Mouse (Mus musculus) embryo, embryonic 11 days (tissue): Measurements from ENCODE around the gene Olfr456.
"Not testable (repeated sequence)": the region's sequence is repeated elsewhere in the genome, so short reads cannot be mapped to it uniquely, and the experiment has no call there.

Experiments
- DNase-seq: peaks from one replicate; pipeline ENCODE4 v3.0.0-alpha.2; 2015

The Olfr456 gene

DNA sequence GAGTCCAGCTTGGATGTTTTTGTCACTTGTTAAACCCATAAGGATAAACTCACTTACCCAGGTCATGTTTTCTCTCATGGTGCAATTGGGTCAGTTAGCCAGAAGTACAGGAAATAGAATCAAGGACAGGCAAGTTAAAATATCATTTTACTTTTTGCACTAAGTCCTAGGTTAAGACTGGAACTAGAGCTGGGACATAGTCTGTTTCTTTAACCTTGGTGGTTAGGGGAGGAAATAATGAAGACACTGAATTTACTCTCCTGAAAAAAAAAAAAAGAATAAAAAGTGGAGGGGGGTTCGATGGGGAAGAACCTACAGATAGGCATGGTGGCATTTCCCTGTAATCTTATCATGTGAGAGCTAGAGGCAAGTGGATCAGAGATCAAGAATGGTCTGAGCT, at the start of gene Olfr456:
Gene Olfr456, minus strand, starts transcription at position 101 of the 400 bp plus-strand sequence.
- DNase-seq: no peak

DNA sequence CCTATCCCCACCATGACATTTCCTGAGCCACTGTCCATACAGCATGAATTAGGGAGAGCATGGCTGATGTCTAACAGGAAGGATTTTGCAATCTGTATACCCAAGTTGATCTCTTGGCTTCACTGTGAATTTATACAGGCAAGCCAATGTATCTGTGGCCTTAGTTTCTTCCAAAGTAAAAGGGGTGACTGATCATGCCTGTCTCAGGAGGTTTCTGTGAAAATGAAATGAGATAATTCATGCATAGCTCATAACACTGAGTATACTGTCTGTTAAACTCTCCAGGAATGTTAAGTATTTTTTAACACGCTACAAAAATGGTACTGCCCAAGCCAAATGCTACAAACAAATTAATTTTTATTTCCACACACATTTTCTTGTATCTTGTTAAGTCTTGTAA, 26.4 kb upstream of the Olfr456 start:
- no peak for DNase-seq

DNA sequence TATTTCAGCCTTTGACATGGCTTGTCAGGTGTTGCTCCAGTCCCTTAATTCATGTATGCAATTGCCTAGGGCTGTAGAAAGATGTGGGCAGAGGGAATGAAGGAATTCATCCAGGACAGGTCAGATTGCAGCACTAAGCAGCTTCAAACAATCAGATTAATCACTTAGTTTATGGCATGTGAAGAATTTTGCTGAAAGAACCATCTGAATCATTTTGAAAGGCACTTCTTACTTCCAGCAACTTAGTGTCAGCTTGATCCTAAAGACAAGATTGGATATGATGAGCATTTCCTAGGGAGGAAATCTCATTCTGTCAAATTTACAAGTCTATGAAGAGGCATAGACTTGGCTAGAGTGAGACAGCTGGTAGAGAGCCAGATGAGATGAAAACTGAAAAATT, 22.3 kb upstream of the Olfr456 start:
- no peak for DNase-seq

DNA sequence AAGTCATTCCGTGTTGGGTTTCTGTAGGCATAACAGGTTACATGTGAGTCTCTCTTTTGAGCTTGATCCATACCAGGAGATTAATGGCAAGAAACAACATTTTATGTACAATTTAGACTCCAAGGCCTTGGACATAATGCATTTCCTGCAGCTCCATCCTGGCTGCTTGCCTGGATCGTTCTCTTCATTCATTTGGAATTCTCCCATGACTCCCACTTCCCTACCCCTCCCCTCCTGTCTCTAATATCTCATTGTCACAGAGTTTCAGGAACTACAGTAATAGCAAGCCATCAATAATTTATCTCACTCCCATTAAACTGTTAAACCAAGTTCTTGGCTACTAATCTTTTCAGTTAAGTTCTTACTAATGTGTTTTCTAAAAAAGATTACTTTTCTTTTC, 16.5 kb upstream of the Olfr456 start:
- DNase-seq: no peak

DNA sequence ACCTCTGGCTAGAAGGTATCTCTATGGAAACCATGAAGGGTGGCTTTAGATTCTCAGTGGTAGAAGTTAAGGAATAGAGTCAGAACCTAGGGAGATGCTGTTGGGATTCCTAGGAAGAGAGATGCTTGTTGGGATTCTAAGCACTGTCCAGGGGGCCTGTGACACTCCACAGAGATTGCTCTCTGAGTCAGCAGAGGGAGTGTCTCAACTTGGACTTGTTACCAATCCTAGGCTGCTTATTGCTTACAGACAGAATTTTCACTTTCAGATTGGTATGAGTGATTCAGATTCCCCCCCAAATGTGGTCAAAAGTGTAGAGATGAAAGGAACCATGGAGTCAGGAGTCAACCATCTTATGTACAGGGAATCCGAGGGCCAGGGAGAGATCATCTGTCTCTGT, 2.7 kb upstream of the Olfr456 start:
- DNase-seq: no peak

DNA sequence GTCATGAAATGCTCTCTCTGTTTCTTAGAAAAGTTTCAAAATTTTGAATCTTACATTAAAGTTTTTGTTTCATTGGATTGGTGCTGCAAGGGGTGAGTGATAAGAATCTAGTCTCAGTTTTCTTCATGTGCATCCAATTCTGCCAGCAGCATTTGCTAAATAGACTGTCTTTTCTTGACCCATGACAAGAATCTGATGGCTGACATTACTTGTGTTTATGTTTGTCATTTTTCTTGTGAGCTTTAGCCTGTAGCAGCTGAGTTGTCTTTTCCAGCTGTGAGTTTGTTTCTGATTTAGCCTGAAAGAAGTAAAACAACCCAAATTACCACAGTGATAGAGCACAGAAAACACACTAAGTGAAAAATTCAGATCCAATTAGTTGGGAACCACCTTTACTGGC, 2.4 kb downstream of the Olfr456 start:
- DNase-seq: no peak

DNA sequence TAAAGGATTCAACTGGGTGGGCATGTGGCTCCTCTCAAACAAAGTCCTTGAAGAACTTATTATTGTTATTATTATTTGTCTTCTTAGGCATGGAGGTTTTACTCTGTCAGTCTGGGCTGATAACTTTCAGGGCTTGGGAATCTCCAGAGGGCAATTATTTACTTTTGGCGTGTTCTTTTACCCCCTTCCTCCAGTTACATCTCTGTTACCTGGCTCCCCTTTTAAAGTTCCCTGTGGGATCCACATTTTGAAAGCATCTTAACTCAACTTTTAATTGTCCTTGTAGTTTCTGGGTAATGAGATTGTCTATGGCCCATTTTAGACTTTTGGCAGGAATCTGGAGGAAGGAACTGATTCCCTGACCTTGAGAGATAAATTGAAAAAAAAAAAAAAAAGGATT, 10.8 kb downstream of the Olfr456 start, which contains the start of gene Olfr457:
Gene Olfr457, minus strand, starts transcription at position 101 of the 400 bp plus-strand sequence.
- no peak for DNase-seq

DNA sequence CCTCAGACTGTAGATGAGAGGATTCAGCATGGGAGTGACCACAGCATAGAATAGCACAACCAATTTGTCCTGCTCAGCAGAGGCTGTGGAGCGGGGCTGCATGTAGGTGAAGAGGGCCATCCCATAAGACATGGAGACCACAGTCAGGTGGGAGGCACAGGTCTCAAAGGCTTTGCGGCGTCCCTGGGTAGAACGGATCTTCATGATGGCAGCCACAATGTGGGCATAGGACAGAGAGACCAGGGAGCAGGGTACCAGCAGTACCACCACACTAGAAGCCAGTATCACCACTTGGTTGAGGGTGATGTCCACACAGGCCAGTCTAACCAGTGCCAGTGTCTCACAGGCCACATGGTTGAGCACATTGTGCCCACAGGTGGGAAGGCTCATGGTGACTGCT, 15.7 kb downstream of the Olfr456 start:
- not testable (repeated sequence) for DNase-seq

DNA sequence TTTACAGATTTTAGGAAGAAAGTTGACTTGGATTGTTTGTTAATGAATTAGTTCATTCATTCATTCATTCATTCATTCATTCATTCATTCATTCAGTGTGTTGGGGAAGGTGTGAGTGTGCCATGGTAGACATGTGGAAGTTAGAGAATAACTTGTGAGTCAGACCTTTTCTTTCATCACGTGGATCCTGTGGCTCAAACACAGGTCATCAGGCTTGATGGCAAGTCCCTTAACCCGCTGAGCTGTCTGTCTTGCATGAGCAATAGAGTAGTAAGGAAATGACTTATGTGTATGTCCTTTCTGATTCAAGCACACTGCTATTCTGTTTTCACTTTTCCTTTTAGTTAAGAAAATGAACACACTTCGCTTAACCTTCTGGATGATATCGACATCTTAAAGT, 16.5 kb downstream of the Olfr456 start:
- DNase-seq: no peak

DNA sequence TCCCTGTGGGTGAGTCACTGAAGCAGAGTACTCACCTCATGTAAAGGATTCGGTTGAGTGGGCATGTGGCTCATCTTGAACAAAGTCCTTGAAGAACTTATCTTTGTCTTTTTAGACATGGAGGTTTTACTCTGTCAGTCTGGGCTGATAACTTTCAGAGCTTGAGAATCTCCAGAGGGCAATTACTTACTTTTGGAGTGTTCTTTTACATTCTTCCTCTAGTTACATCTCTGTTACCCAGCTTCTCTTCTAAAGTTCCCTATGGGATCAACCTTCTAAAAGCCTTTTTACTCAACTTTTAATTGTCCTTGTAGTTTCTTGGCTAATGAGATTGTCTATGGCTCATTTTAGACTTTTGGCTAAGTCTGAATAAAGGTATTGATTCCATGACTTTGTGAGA, 21.9 kb downstream of the Olfr456 start, which contains the start of gene Olfr458:
Gene Olfr458, minus strand, starts transcription at position 101 of the 400 bp plus-strand sequence.
- DNase-seq: no peak

DNA sequence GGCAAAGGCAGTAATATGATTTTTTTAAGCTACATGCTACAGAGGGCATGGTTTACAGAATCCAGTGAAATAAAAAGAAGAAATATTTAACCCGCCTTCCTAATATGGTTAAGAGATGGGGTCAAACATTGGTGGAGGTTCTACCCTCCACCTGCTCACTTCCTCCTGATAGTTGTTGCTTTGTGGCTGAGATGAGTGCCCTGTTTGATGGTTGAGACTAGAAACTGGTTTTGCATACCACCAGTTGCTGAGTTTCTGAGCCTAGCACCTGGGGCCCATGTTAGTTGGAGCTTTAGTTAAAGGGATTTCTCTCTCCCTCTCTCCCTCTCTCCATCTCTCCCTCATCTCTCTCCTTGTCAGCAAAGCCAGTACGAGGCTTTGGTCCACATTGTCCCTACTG, 39.6 kb downstream of the Olfr456 start:
- no peak for DNase-seq

DNA sequence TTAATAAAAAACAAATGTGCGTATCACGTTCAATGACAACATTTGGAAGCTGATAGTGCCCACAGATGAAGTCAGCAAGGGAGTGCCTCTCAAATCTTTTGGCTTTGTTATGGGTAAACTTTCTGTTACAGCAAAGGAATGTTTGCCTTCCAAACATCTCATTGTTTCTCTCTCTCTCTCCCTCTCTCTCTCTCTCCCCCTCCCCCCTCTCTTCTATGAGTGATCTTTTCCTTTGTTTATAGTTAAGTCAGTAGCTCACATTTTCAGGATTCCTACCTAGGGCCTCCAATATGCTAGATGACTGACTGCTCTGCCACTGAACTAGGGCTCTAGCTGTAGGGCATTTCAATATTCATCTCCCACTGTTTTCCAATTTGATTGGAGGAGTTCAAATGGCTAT, 42.5 kb downstream of the Olfr456 start:
- no peak for DNase-seq

DNA sequence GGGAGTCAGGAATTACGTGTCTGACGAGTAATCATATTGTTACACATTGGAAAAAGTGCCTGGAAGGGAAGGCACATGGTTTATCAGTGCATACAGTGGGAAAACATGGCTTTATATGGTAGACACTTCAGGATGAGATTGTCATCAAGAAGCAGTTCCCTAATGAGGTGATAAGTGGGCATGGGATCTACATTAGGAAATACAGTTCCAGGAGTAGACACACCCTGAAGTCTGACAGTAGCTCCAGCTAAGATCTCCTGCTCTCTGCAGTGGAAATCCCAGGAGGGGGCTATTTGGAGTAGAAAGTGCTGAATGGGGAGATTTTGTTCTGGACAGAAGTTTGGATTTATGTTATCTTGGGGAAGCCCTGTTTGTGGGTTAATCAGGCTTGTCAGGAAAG, 45.6 kb downstream of the Olfr456 start:
- no peak for DNase-seq
